Mouse (Mus musculus) liver, postnatal 0 days (tissue): ENCODE data around the gene Tcf7.

Experiments used
- CTCF ChIP-seq: sonication (generic); IDR thresholded peaks from 2 replicates; pipeline ENCODE4 v1.5.1; 2016; ENCODE audit warnings: antibody characterized with exemption, low read depth
- EP300 ChIP-seq: IDR thresholded peaks from 2 replicates; pipeline ENCODE4 v1.6.1; 2016; ENCODE audit warnings: antibody characterized with exemption, low read depth, mild to moderate bottlenecking

- TF ChIP-seq EP300 (no peak), CTCF (no peak)
Observed at GRCm38 (mm10) chr11:52227053-52227452, 55.8 kb downstream of the Tcf7 start.
